8 mouse cellular contexts compared by ENCODE assay signal in genomic region chr7:63896968-63897468, GRCm38 (mm10). TPM values are rescaled to one million over a fixed set of nuclear protein-coding genes. Genes with fewer than 3 reads are reported as not detected.
DNase-seq lines count a peak whose midpoint lies in the region; ATAC-seq and TF ChIP-seq lines count a peak whose summit lies in the region.

No protein-coding gene starts in this region.

- H3K9me3 ChIP-seq in lung, embryonic 16.5 days (ENCODE audit: control insufficient read depth, low read length) = no peaks in the 10 kb centered on the region

- ATAC-seq in frontal cortex, adult (ENCODE audit: low TSS enrichment) = peak; percentile 81
- peak; percentile 90 to 91 for ATAC-seq in hematopoietic stem cell, adult 5-6 weeks (replicated peaks in 1 of 2; ENCODE audit: insufficient read depth in 1 of 2, low FRiP score in 2 of 2, low TSS enrichment in 1 of 2, low read depth in 1 of 2, poor library complexity in 2 of 2, severe bottlenecking in 2 of 2)
- ATAC-seq in lung, embryonic 16.5 days (ENCODE audit: low read depth) = peak; percentile 97

- TF ChIP-seq POLR2A in thymus, adult 2 months (IDR thresholded peaks at IDR 0.05; ENCODE audit: control insufficient read depth, extremely low read depth, insufficient read depth, low read length, poor library complexity) = no peak

- no peak for TF ChIP-seq CTCF in thymus, adult 2 months (IDR thresholded peaks at IDR 0.05; ENCODE audit: borderline replicate concordance, control insufficient read depth, extremely low read depth, insufficient read depth, low read length, poor library complexity)

- H3K4me2 ChIP-seq in lung, embryonic 16.5 days (ENCODE audit: low read depth, low read length) = peak overlapping the region; percentile 75

- peaks cover 25% of the 10 kb centered on the region for H3K4me1 ChIP-seq in lung, embryonic 16.5 days (replicated peaks; ENCODE audit: control insufficient read depth, insufficient read depth, low read length)
- H3K4me1 ChIP-seq in thymus, adult 2 months (replicated peaks; ENCODE audit: control insufficient read depth, insufficient read depth, low read length) = peaks cover 59% of the 10 kb centered on the region

- no peaks in the 10 kb centered on the region for H3K36me3 ChIP-seq in lung, embryonic 16.5 days (ENCODE audit: control insufficient read depth, insufficient read depth, low read length)
- no peaks in the 10 kb centered on the region for H3K36me3 ChIP-seq in thymus, adult 2 months (ENCODE audit: control insufficient read depth, insufficient read depth, low read length)

- peak overlapping the region; percentile 97 for H3K27ac ChIP-seq in lung, embryonic 16.5 days (ENCODE audit: low read length)
- H3K27ac ChIP-seq in thymus, adult 2 months (ENCODE audit: control insufficient read depth, insufficient read depth, low read length) = peak overlapping the region; percentile 81

- peak; percentile 83 for DNase-seq in Muller cell, postnatal 12 days (ENCODE audit: inconsistent ontology term)
- DNase-seq in cerebellum, adult 9-11 months = peak; percentile 98
- peak; percentile 97 for DNase-seq in layer of hippocampus, adult 9-11 months
- DNase-seq in ovary, adult 18-20 months (ENCODE audit: low spot score) = peak; percentile 90
- peak; percentile 84 for DNase-seq in thymus, adult 2 months

- WGBS in lung, embryonic 16.5 days = 1% methylated on average over 22 of the region's 22 CpGs
- WGBS in thymus, adult 2 months = under 1% methylated on average over 22 of the region's 22 CpGs

- H3K9ac ChIP-seq in lung, embryonic 16.5 days (ENCODE audit: low read length) = peak overlapping the region; percentile 64

- H3K27me3 ChIP-seq in lung, embryonic 16.5 days (ENCODE audit: control insufficient read depth, insufficient read depth, low read depth, low read length) = no peaks in the 10 kb centered on the region
- H3K27me3 ChIP-seq in thymus, adult 2 months (ENCODE audit: control insufficient read depth, insufficient read depth, low read length) = no peaks in the 10 kb centered on the region

- H3K4me3 ChIP-seq in lung, embryonic 16.5 days (ENCODE audit: low read length) = peak overlapping the region; percentile 36
- peak overlapping the region; percentile 50 for H3K4me3 ChIP-seq in thymus, adult 2 months (ENCODE audit: control insufficient read depth, insufficient read depth, low read length)

RNA-seq across cellular contexts. Expression of gene E030018B13Rik, which starts 19.6 kb away (rescaled TPM):
- not detected in 2 replicates for total RNA-seq in hematopoietic stem cell, adult 5-6 weeks (2017)
- polyA plus RNA-seq in lung, embryonic 16.5 days (2015; fragmentation: Nextera tagmentation; extraction: Ambion mirVana) = not detected in 2 replicates
- polyA plus RNA-seq in thymus, adult 2 months (2012; rRNA removed) = not detected in 2 replicates

RNA-seq across cellular contexts. Expression of gene Klf13, which starts 41.7 kb away (rescaled TPM):
- 16.7 and 24.3 TPM in 2 replicates for total RNA-seq in hematopoietic stem cell, adult 5-6 weeks (2017)
- polyA plus RNA-seq in lung, embryonic 16.5 days (2015; fragmentation: Nextera tagmentation; extraction: Ambion mirVana) = 39.0 and 40.1 TPM in 2 replicates
- 172 and 234 TPM in 2 replicates for polyA plus RNA-seq in thymus, adult 2 months (2012; rRNA removed)

Comparison
In these comparisons a context has a peak if more than half of its experiments do, and no peak if none do; other contexts are left out.
1. Peak in every context shown above with its lines: DNase-seq, ATAC-seq, H3K4me3 ChIP-seq and H3K27ac ChIP-seq.